Mouse (Mus musculus): ENCODE results near the gene Trim44. TPM values are rescaled to one million over a fixed set of nuclear protein-coding genes. Genes with fewer than 3 reads are reported as not detected.
A peak's percentile ranks its signal among the peaks of the same experiment; 100 is the strongest.

Gene Trim44
- polyA plus RNA-seq, 1 experiment from 2014 or later, result 4.9 TPM

DNA sequence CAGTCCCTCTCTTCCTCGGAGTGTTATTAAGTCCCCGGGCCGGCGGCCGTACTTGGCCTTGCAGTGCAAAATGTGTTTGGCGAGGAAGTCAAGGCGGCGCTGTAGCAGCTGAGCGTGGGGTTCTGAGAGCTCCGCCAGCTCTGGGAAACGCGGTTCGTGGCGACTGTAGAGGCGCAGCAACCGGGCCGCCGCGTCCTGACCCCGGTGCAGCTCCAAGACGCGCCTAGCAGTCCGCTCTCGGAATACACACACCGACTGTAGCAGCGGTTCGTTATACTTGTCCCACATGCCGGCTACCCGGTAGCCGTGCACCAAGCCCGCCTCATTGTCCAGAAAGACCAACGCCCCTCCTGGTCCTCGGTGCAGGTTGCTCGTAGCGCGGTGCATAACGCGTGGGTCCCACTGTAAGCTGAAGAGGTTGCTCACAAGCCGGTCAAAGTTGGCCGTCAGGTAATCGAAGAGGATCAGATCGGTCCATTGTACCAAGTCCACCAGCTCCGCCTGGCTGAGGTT, 42.7 kb upstream of the Trim44 start:
- WGBS (ENCODE audit: insufficient replicate concordance), result under 1% methylated on average over 43 of the region's 43 CpGs
- ATAC-seq, result peak; percentile 12; the same call in 1 of the 2 replicates

GRCm38 (mm10) chr2:102449630-102450247, 42.1 kb upstream of the Trim44 start:
- peaks cover 16% of the 10 kb centered on the region for H3K4me1 ChIP-seq (ENCODE audit: insufficient read depth)
- H3K36me3 ChIP-seq (replicated peaks; ENCODE audit: insufficient read depth, low read length), result no peaks in the 10 kb centered on the region
- no peak for ATAC-seq
- H3K9me3 ChIP-seq (ENCODE audit: low read length), result no peaks in the 10 kb centered on the region
- peak overlapping the region; percentile 57 for H3K4me3 ChIP-seq (ENCODE audit: low read depth, low read length)
- no peak overlapping the region for H3K9ac ChIP-seq (replicated peaks)
- DNase-seq, result no peak
- peak overlapping the region; percentile 89 for H3K4me2 ChIP-seq (ENCODE audit: low read depth, low read length)
- H3K27me3 ChIP-seq (ENCODE audit: insufficient read depth, low read length), result peaks cover 33% of the 10 kb centered on the region
- no peak for TF ChIP-seq EP300 (IDR thresholded peaks at IDR 0.05; ENCODE audit: low read depth)
- no peak for TF ChIP-seq CTCF (IDR thresholded peaks at IDR 0.05; ENCODE audit: low read depth)
- 2% methylated on average over 17 of the region's 17 CpGs for WGBS (ENCODE audit: insufficient replicate concordance)
- no peak overlapping the region for H3K27ac ChIP-seq (ENCODE audit: low read depth)

More for the DNA sequence above, 42.7 kb upstream of the Trim44 start:
- DNase-seq, result peak; percentile 29
- Histone ChIP-seq H3K4me2 (ENCODE audit: low read depth, low read length) (peak overlapping the region; percentile 89), H3K9me3 (ENCODE audit: low read length) (no peaks in the 10 kb centered on the region), H3K4me1 (ENCODE audit: insufficient read depth) (peaks cover 16% of the 10 kb centered on the region), H3K9ac (replicated peaks) (no peak overlapping the region), H3K27me3 (ENCODE audit: insufficient read depth, low read length) (peaks cover 33% of the 10 kb centered on the region), H3K4me3 (ENCODE audit: low read depth, low read length) (peak overlapping the region; percentile 57), H3K27ac (ENCODE audit: low read depth) (no peak overlapping the region), H3K36me3 (replicated peaks; ENCODE audit: insufficient read depth, low read length) (no peaks in the 10 kb centered on the region)
- TF ChIP-seq EP300 (IDR thresholded peaks at IDR 0.05; ENCODE audit: low read depth) (no peak), CTCF (IDR thresholded peaks at IDR 0.05; ENCODE audit: low read depth) (0 out of 2 replicates have a peak, but pooled peaks have one; percentile 6)

- Histone ChIP-seq H3K4me3 (ENCODE audit: low read depth, low read length) (no peak overlapping the region), H3K36me3 (replicated peaks; ENCODE audit: insufficient read depth, low read length) (no peaks in the 10 kb centered on the region), H3K27me3 (ENCODE audit: insufficient read depth, low read length) (peaks cover 33% of the 10 kb centered on the region), H3K9me3 (ENCODE audit: low read length) (no peaks in the 10 kb centered on the region), H3K27ac (ENCODE audit: low read depth) (no peak overlapping the region), H3K9ac (replicated peaks) (no peak overlapping the region), H3K4me1 (ENCODE audit: insufficient read depth) (peaks cover 16% of the 10 kb centered on the region), H3K4me2 (ENCODE audit: low read depth, low read length) (no peak overlapping the region)
- WGBS (ENCODE audit: insufficient replicate concordance), result 39% methylated on average over 1 of the region's 1 CpGs
- no peak for TF ChIP-seq CTCF (IDR thresholded peaks at IDR 0.05; ENCODE audit: low read depth)
- no peak for TF ChIP-seq EP300 (IDR thresholded peaks at IDR 0.05; ENCODE audit: low read depth)
- DNase-seq (no peak), ATAC-seq (no peak)
These were observed 41.4 kb upstream of the Trim44 start for GRCm38 (mm10) chr2:102449056-102449455.

DNA sequence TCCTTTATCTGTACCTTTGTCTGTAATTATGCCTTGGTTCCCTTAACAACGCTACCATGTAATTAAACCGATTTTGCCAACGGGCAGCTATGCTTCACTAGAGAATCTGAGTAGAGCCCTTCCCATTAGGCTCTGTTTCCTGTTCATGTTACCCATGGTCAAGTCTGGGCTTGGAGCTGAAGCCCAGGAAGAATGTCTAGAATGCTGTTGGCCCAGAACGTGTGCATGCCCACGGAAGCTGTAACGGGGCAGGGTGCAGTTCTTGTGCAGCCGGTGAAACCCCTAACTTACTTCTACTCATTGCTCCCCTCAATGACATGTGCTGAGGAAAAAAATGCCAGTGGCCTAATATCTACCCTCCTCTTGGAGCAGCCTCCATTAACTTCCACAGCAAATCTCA, 40.2 kb upstream of the Trim44 start:
- Histone ChIP-seq H3K4me3 (ENCODE audit: low read depth, low read length) (no peak overlapping the region), H3K4me2 (ENCODE audit: low read depth, low read length) (no peak overlapping the region), H3K4me1 (ENCODE audit: insufficient read depth) (peaks cover 16% of the 10 kb centered on the region), H3K36me3 (replicated peaks; ENCODE audit: insufficient read depth, low read length) (no peaks in the 10 kb centered on the region), H3K9ac (replicated peaks) (no peak overlapping the region), H3K27me3 (ENCODE audit: insufficient read depth, low read length) (peaks cover 31% of the 10 kb centered on the region), H3K9me3 (ENCODE audit: low read length) (no peaks in the 10 kb centered on the region), H3K27ac (ENCODE audit: low read depth) (no peak overlapping the region)
- DNase-seq (no peak), ATAC-seq (no peak)
- WGBS (ENCODE audit: insufficient replicate concordance), result 85% methylated on average over 7 of the region's 7 CpGs
- TF ChIP-seq CTCF (IDR thresholded peaks at IDR 0.05; ENCODE audit: low read depth), result no peak
- no peak for TF ChIP-seq EP300 (IDR thresholded peaks at IDR 0.05; ENCODE audit: low read depth)

- no peak for TF ChIP-seq EP300 (IDR thresholded peaks at IDR 0.05; ENCODE audit: low read depth)
- TF ChIP-seq CTCF (IDR thresholded peaks at IDR 0.05; ENCODE audit: low read depth), result no peak
- no peak for DNase-seq
- no peak overlapping the region for H3K27ac ChIP-seq (ENCODE audit: low read depth)
- ATAC-seq, result no peak
- no peak overlapping the region for H3K4me3 ChIP-seq (ENCODE audit: low read depth, low read length)
- H3K4me2 ChIP-seq (ENCODE audit: low read depth, low read length), result no peak overlapping the region
- WGBS (ENCODE audit: insufficient replicate concordance), result 62% methylated on average over 4 of the region's 4 CpGs
- H3K9me3 ChIP-seq (ENCODE audit: low read length), result no peaks in the 10 kb centered on the region
- peaks cover 27% of the 10 kb centered on the region for H3K27me3 ChIP-seq (ENCODE audit: insufficient read depth, low read length)
- H3K9ac ChIP-seq (replicated peaks), result no peak overlapping the region
- no peaks in the 10 kb centered on the region for H3K36me3 ChIP-seq (replicated peaks; ENCODE audit: insufficient read depth, low read length)
- H3K4me1 ChIP-seq (ENCODE audit: insufficient read depth), result peaks cover 16% of the 10 kb centered on the region
These were observed 39.2 kb upstream of the Trim44 start for GRCm38 (mm10) chr2:102446851-102447250.

GRCm38 (mm10) chr2:102437357-102438030, 29.9 kb upstream of the Trim44 start:
- Histone ChIP-seq H3K36me3 (replicated peaks; ENCODE audit: insufficient read depth, low read length) (no peaks in the 10 kb centered on the region), H3K27me3 (ENCODE audit: insufficient read depth, low read length) (no peaks in the 10 kb centered on the region), H3K9me3 (ENCODE audit: low read length) (no peaks in the 10 kb centered on the region), H3K9ac (replicated peaks) (no peak overlapping the region), H3K4me1 (ENCODE audit: insufficient read depth) (no peaks in the 10 kb centered on the region), H3K4me3 (ENCODE audit: low read depth, low read length) (no peak overlapping the region), H3K27ac (ENCODE audit: low read depth) (no peak overlapping the region), H3K4me2 (ENCODE audit: low read depth, low read length) (no peak overlapping the region)
- ATAC-seq (no peak), DNase-seq (no peak)
- TF ChIP-seq EP300 (IDR thresholded peaks at IDR 0.05; ENCODE audit: low read depth) (no peak), CTCF (IDR thresholded peaks at IDR 0.05; ENCODE audit: low read depth) (no peak)
- WGBS (ENCODE audit: insufficient replicate concordance), result 64% methylated on average over 8 of the region's 8 CpGs
